Mouse (Mus musculus) ES-E14 (cell line): ENCODE data around the gene Zbtb3.

ENCODE experiments used
- HCFC1 ChIP-seq: IDR thresholded peaks from 2 replicates; pipeline ENCODE4 v1.6.1; 2012; ENCODE audit warnings: low read length, inconsistent platforms, borderline replicate concordance; ENCODE audit not compliant: insufficient read depth
- ZC3H11A ChIP-seq: IDR thresholded peaks from 2 replicates; pipeline ENCODE4 v1.6.1; 2012; ENCODE audit warnings: low read depth, mild to moderate bottlenecking, inconsistent platforms, low read length, borderline replicate concordance
- ZNF384 ChIP-seq: IDR thresholded peaks from 2 replicates; pipeline ENCODE4 v1.6.1; 2012; ENCODE audit warnings: low read depth, low read length, inconsistent platforms

GRCm38 (mm10) chr19:8789171-8789570 lies 13.2 kb upstream of the Zbtb3 start:
- TF ChIP-seq ZNF384 (no peak), HCFC1 (no peak), ZC3H11A (no peak)
